Mouse (Mus musculus) urinary bladder, adult 2 months (tissue): ENCODE results near the gene Olfm2. TPM values are rescaled to one million over a fixed set of nuclear protein-coding genes. Genes with fewer than 3 reads are reported as not detected.

Source experiments
- DNase-seq: peaks from one replicate; pipeline ENCODE4 v3.0.0; 2022; ENCODE audit warnings: low spot score
- polyA plus RNA-seq: library from polyadenylated mRNA; depleted of rRNA; stranded (reverse); fragments of >200 nt; gene quantifications from 2 replicates; pipeline ENCODE4 v1.2.3, GENCODE M21; 2012; rRNA removed

Olfm2 gene
- polyA plus RNA-seq: 4.7 and 6.2 TPM in 2 replicates

GRCm38 (mm10) chr9:20746017-20746660 lies at the start of gene Olfm2:
Olfm2 (minus strand) TSS chr9:20746349.
- no peak for DNase-seq

GRCm38 (mm10) chr9:20794108-20794806 lies 48.1 kb upstream of the Olfm2 start:
- no peak for DNase-seq

- no peak for DNase-seq
Observed at GRCm38 (mm10) chr9:20790345-20790744, 44.2 kb upstream of the Olfm2 start.

DNA sequence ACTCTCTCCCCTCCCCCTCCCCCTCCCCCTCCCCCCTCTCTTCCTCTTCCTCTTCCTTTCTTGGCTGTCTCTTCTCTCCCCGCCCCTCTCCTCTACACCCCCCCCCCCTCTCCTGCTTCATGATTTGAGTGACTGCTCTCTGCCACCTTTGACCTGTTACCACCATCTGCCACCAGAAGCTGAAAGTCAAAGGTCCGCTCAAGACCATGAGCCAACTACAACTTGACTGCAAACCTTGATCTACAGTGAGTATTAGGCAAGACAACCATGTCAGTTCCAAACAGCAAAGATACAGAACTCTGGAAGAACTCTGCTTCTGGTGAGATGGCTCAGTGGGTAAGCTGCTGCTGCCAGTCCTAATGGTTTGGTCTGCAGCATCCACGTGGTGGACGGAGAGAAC lies 43.5 kb upstream of the Olfm2 start:
- DNase-seq: no peak

DNA sequence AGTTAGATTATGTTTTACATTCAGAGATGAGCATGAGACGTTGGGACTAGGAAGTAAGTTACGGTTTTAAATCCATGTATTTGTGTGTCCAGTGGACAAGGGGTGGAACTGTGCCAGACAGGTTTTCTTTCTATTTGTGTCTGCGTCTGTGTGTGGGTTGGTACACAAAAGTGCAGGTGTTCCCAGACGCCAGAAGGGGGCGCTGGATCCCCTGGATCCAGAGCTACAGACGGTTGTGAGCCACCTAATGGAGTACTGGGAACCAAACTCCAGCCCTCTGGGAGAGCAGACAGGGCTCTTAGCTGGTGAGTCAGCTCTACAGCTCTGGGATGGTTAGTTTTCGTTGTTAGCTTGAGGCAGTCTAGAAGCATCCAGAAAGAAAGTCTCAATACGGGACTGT lies 41.8 kb upstream of the Olfm2 start:
- DNase-seq: no peak

DNA sequence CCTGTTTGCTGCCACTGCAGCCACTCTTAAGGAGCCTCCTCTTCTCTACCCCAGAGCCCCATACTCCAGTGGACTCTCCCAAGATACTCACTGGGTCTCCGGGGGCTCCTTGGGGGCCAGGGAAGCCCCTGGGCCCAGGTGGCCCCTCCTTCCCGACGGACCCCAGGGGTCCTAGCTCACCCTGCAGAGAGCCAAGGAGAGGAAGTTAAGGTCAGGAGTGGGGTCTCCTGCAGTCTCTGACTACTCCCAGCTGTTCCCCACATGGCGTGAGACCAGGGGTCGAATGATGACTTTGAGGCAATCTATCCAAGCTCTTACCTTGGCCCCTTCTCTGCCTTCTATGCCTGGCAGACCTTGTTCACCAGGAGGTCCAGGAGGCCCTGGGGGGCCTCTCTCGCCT lies 38.9 kb upstream of the Olfm2 start:
- no peak for DNase-seq

- no peak for DNase-seq
Observed at GRCm38 (mm10) chr9:20781286-20781685, 35.1 kb upstream of the Olfm2 start.

- no peak for DNase-seq
Observed at GRCm38 (mm10) chr9:20765274-20765673, 19.1 kb upstream of the Olfm2 start.

GRCm38 (mm10) chr9:20763099-20763498 lies 16.9 kb upstream of the Olfm2 start:
- DNase-seq: no peak

- no peak for DNase-seq
Observed at GRCm38 (mm10) chr9:20762197-20762961, 16.2 kb upstream of the Olfm2 start.

- DNase-seq: no peak
Observed at GRCm38 (mm10) chr9:20761388-20761787, 15.2 kb upstream of the Olfm2 start.

- no peak for DNase-seq
Observed at GRCm38 (mm10) chr9:20760813-20761212, 14.7 kb upstream of the Olfm2 start.

DNA sequence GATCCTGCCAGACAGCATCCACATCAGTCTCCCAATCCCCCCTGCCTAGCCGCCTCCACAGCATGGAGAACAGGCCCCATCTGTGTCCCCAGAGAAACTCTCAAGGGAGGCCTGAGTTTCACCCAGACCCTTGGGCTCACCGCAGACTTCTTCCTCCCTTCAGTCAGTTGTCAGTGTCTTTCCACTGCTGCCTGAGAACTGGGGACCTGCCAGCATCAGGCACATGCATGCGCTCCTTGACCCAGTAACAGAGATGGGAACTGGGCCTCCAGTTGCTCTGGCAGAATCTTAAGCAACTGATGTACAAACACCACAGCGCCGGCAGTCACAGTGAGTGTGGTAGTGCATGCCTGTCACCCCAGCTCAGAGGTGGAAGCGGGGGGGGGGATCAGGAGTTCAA lies 12.7 kb upstream of the Olfm2 start:
- DNase-seq: no peak

- no peak for DNase-seq
Observed at GRCm38 (mm10) chr9:20758243-20758642, 12.1 kb upstream of the Olfm2 start.

DNA sequence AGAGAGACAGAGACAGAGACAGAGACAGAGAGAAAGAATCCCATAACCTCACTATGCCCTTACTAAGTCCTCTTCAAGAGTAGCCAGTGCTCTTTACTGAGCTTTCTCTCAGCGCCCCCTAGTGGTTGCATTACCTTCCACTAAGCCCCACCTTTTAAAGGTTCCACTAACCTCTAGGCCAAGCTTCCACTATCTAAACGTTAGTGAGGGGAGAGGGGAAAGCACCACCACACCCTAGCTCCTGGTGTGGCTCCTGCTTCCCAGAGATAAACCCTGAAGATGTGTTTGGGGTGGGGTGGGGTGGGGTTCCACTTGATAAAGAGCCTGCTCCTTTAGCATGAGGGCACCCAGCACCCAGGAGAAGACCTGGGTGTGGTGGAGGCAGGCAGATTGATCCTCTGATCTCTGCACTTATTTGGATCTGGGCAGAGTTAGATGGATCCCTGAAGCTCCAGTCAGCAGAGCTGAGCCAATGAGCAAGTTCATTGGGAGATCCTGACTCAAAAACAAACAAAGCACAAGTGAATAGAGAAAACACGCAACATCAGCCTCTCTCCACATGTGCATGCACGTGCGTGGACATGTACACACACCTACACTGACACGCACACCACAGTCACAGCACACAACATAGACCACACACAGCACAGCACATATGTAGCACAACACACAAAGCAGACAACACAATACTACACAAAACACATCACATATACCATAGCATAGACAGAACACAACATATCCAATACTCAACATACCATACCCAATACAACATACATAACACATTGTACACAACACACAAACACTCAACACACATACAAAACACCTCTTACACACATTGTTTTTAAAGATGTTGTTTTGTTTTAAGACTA lies 11.2 kb upstream of the Olfm2 start:
- DNase-seq: no peak

DNA sequence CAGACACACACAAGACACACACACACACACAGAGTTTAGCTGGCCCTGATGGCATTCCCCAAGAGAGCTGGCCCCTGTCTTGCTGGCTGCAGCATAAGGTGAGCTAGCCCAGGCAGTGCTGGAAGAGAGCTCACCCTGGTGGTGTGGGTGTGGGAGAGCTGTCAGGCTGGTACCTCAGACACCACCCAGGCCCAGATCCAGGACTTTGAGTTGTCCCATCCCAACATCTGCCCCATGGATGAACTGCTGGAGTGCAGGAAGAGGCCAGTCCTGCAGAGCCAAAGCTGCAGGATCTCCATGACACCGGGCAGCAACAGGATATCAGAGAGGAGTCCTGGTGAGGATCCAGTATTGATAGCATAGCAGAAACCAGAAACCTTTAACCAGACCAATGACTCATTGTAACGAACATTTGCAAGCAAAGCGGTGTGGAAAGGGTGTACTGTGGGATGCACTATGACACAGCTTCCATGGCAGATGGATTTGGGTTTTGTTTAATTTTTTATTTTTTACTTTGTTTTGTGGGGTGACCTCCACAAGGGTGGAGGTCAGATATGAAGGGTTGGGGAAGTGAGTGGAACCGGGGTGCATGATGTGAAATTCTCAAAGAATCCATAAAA lies 10.0 kb upstream of the Olfm2 start:
- DNase-seq: no peak

DNA sequence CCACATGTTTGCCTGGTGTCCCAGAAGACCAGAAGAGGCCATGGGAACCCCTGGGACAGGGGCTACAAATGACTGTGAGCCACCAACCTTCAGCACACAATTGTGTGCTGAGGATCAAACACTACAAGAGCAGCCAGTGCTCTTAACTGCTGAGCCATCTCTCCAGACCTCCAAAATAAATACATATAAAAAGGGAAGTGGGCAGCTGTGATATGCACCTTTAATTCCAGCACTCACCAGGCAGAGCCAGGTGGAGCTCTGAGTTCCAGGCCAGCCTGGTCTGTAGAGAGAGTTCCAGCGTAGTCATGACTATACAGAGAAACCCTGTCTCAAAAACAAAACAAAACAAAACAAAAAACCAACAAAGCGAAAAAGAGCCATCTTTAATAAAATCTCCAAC lies 8.2 kb upstream of the Olfm2 start:
- no peak for DNase-seq

GRCm38 (mm10) chr9:20751477-20752029 lies 5.4 kb upstream of the Olfm2 start:
- DNase-seq: no peak

DNA sequence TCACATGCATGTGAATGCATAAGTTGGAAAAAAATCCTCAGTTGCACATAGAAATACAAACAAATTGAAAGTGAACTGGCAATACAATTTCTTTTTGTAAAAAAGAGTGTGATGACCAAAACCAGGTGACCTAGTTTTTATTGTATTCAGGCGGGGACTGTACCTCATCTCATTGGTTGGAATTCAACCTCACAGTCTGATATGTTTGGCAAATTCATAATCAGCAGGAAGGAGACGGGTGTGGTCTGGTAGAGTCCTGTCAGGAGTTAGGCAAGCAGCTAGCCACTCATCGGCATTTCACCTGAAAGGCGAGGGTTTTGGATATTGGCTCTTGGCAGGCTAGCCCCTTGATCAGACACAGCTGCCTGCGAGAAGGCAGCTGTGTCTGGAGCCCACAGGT lies 3.1 kb upstream of the Olfm2 start:
- DNase-seq: no peak

- no peak for DNase-seq
Observed at GRCm38 (mm10) chr9:20748540-20748939, 2.4 kb upstream of the Olfm2 start.

DNA sequence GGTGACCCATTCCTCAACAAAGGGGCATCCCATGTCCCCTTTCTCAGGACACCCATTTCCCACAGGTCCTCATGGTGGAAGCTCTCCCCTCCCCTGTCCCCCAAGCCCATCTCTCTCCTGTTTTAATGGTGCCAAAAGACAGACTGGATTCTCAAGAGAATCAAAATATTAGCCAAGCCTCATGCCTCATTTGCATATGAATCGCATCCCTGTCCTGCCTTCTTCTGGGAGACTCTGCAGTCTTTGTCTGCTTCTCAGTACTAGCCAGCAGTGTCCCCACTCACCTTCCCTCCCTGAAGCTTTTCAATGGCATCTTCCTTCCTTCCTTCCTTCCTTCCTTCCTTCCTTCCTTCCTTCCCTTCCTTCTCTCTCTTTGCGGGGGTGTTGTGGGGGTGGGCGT lies 1.5 kb upstream of the Olfm2 start:
- DNase-seq: no peak
